Mouse (Mus musculus) gastrocnemius, postnatal 25 days (tissue): ENCODE results near the gene Ostf1. TPM values are rescaled to one million over a fixed set of nuclear protein-coding genes. Genes with fewer than 3 reads are reported as not detected.

Experiments used
- DNase-seq: peaks from one replicate; pipeline ENCODE4 v3.0.0; 2022
- long read RNA-seq, 2 experiments: library from polyadenylated mRNA; stranded (forward); transcript quantifications; one replicate each; pipeline ENCODE4 v2.0.0; 2021
- total RNA-seq, 2 experiments: library from RNA; stranded (reverse); gene quantifications; 1 replicate in 1 of 2; 2 replicates in 1 of 2; pipeline ENCODE4 v1.2.3; 2021

Gene Ostf1
- 10 to 100 TPM; 19.1 to 26.4 TPM for total RNA-seq
- long read RNA-seq, experiment 1, transcript Ostf1-201 (10 exons, 2,726 nt), result major isoform, 50 of 54 reads
- long read RNA-seq, experiment 1, partial matches to known transcripts, result 1 of 54 reads
- long read RNA-seq, experiment 1, other reads (novel, unspliced or antisense), result 3 of 54 reads
- long read RNA-seq, experiment 2, transcript Ostf1-201 (10 exons, 2,726 nt), result major isoform, 62 of 64 reads
- long read RNA-seq, experiment 2, partial matches to known transcripts, result 1 of 64 reads
- long read RNA-seq, experiment 2, other reads (novel, unspliced or antisense), result 1 of 64 reads

DNA sequence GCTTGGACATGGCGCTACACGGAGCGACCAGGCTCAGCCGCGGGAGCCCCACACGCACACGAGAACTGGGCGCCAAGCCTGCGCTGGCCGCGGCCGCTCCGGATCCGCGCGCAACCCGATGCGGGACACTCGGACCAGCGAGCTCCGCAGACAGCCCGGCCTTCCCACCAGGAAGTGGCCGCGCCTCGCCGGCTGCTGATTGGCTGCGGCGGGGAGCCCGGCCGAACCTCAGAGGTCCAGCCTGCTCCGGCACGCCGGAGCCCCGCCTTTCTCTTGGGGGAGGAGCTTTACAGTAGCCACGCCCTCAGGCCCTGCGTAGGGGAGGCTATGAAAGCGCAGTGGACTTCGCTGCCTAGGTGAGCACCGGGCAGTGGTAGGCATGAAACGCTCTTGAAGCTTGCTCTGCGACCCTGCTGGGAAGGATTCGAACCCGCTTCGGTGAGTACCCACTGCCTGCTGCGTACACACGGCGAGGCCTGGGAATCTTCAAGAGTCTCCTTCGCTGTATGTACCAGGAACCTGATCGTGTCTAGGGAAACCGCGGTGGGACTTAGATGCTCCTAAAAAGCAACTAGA is at the start of gene Ostf1, which contains the start of gene Nmrk1:
Gene Ostf1 (minus strand): TSS at position 180 of the 576 bp plus-strand sequence.
Gene Nmrk1 (plus strand): TSS at position 307 of the 576 bp plus-strand sequence.
- DNase-seq, result peak; percentile 97

DNA sequence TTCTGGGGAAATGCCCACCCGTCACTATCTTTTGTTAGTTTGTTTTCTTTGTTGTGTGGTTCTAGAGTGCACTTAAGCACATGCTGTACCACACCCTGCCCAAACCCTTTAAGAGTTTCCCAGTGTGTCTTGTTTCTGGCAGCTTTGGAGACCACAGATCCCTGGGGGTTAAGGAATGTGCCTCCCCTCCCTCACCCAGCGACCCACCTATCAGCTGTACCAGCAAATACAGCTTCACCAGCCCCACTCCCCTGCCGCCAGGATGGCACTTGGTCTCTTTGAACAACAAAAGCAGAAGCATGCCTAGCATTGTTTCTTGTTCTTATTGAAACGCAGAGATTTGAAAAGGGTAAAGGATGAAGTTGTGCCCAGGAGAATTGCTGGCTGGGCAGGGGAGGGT is 41.5 kb upstream of the Ostf1 start:
- DNase-seq, result no peak

DNA sequence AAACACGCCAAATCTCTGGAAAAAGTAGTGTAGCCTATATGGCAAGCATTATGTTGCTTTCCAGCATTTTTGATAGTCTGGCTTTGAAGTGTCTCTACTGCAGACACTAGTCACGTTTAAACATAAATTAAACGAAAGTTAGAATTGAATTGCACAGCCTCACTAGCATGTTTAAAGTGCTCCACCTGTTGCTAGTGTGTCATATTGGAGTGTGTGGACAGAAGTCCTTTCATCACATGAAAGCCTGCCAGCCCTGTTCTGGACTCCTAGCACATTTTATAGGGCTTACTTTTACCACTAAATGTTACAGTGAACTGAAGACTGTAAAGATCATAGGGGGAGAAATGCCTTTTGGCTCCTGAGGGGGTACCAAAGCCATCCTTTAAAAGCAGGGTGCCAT is 40.9 kb upstream of the Ostf1 start:
- no peak for DNase-seq

DNA sequence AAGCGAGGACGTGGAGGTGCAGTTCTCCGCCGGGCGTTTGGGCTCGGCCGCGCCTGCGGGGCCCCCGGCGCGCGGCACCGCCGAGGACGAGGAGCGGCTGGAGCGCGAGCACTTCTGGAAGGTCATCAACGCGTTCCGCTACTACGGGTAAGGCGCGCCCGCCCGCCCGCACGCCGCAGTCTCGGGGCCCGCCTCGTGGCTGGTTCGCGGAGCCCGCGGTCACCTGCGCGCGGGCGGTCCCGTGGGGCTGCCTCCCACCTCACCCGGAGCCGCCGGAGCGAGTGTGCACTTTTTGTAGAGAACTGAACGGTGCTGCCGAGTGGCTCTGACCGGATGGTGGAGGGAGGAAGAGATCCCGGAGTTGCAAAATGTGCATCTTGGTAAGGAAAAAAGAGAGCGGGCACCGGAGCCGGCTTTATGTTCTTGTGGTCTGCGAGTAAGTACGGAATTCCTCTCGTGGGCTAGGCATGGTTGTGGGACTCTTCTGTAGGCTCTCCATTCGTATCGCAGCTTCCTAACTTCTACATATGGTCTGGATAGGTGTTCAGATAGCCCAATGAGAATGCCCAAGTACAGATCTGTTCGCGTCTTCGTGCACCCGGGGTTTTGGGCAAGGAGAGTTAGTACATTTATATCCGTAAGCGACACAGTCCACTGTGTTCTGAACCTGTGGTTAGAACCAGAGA is 39.6 kb upstream of the Ostf1 start:
- DNase-seq, result peak; percentile 40

DNA sequence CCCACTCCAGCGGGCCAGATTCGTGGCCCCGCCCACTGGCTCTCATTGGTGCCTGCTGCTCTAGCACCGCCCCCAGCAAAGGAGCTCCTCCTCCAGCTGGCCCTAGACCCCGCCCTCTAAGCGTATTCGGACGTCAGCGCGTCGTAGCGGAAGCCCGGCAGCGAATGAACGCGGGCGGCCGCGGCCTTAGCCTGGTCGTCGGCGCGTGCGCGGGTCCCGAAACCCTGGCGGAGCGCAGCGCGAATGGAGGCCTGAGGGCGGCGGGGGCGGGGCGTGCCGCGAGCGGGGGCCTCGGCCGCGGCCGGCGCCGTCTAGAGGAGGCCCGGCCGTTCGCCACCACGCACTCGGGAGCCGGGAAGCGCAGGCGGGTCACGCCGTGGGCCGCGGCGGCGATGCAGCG is 39.0 kb upstream of the Ostf1 start, which contains the start of gene Carnmt1:
Gene Carnmt1 (plus strand): TSS at position 157 of the 400 bp plus-strand sequence.
- peak; percentile 99 for DNase-seq

DNA sequence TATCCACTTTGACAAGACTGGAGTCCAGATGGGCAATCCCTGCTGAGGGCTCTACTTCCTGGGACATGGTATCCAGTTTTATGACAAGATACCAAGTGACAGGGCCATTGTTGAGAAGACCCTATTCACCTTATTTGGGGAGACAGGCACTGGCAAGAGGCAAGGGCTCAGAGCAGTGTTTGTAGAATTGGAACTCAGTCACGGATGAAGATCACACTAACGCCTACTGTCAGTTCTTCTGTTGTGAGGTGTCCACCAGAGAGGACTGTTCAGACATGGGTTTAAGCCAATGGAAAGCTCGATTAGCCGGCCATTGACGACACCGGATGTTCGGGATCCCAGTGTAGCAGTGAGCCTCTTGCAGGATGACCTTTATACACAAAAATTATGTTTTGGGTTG is 37.9 kb upstream of the Ostf1 start:
- DNase-seq, result no peak

DNA sequence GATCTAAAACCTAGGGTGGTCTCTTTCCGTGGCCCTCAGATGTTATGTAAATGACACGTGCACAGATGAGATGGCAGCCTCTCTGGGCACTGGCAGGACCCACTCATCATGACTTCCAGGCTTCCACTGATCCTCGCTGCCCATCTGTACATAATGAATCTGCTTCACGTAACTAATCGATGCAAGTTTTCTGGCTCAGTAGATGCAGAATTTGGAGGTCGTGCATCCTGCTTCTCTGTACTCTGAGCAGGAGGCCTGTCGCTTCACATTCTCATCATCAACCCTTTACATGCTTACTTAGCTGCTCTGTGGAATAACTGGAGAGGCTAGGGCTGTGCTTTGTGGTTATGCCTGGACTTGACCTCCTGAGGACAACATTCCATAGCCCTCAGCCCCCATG is 35.3 kb upstream of the Ostf1 start:
- no peak for DNase-seq

DNA sequence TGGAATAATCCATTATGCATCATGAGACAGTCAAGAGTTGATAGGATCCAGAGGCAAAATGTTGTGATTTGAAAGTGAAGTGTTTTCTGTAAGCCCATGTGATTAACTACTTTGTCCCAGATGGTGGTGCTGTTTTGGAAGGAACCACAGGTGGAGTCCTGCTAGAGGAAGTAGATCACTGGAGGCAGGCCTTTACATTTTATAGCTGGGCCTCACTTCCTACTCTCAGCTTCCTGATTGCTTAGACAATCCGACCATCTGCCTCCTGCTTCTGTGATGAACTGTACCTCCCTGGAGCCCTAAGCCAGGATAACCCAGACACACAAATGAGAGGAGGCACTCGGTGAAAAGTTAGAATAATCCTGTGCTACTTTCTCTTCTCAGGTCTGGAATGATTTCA is 32.3 kb upstream of the Ostf1 start:
- DNase-seq, result no peak

DNA sequence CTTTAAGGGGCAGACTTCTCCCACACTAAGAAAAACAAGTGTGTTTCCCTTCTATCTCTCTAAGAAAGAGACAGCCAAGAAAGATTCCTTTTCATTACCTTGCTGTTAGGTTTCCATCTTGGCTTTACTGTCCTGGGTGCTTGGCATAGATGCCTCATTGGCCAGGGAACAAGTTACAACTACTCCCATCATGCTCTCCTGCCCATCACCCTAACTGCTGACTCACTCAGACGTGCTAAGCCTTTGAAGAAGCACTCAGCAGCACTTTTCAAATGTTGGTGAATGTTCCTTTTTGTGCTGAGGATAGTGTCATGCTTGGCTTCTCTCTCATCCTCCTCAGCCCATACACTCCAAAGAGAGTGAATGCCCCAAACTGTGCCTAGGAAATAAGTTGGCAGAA is 30.1 kb upstream of the Ostf1 start:
- peak; percentile 31 for DNase-seq

DNA sequence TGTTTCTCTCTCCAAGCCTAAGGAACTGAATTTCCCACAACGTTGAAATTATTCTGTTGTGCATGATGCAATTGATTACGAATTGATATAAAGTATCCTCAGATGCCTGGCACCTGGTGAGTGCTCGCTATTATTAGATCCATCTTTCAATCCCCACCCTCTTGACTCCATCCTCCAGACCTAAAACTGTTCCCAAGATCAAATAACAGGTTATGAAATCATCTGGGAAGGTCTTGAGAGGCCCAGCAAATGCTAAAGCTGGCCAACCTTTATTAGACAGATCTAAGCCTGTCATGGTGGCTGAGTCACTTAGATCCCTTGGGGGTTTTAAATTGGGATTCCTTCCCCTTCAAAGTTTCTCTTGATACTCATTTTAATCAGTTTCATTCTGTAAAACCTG is 28.8 kb upstream of the Ostf1 start:
- no peak for DNase-seq

DNA sequence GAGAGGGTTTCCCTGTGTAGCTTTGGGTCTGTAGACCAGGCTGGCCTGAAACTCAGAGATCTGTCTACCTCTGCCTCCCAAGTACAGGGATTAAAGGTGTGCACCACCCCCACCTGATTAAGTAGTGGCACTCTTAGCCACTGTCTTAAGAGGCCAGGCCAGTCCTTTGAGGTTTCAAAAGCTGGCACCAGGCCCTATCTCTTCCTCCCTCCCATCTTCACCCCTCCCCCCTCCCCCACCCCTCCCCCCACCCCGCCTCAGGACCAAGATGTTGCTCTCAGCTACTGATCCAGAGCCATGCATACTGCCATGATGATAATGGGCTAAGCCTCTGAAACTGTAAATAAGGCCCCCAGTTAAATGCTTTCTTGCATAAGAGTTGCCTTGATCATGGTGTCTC is 27.7 kb upstream of the Ostf1 start:
- no peak for DNase-seq

DNA sequence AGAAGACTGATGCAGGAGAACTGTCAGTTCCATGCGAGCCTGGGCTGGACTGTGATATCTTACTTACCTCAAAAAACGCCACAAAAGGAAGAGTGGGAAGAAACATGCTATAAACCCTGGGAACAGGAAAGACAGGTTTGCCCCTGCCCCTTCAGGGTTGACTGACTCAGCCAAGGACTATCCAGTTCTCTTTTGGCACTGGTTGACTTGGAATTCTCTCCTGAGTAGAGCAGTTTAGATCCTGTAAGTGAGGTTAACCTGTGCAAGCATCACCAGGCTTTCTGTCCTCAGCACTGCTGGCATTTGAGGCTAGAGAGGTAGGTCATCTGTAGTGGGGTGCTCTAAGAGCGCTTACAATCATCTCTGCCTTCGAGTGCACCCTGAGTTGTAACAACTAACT is 26.9 kb upstream of the Ostf1 start:
- no peak for DNase-seq

DNA sequence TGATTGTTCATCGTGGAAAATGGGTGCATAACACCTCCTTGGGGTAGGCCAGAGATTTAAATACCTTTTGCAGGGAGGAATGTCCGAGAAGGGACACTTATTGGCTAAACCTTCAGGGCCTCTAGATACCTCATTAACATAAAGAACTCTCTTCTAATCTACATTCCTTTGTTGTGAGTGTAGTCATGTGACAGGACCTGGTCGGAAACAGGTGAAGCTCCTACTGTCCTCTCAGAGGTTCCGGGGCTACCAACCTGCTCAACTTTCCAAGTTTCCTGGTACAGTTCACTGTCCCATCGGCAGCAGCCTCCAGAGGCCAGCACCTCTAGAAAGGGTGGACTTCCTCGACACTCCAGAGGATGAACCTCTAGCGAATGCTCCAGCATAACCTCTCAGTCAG is 24.4 kb upstream of the Ostf1 start:
- DNase-seq, result no peak

DNA sequence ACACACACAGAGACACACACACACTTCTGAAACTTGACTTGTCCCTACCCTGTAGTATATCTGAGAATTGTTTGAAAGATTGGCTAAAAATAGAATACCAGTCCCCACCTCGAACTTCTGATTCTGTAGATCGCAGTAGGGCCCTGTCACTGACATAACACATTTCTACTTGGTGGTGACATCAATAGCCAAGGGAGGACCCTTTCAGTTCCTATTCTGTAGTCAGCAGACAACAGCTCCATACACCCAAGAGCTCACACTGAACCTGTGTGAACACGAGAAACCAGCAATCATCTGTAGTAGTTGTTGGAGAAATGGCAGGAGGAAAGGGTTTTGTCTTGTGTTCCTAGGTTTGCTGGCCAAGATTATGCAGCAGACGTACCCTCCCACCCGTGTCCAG is 23.4 kb upstream of the Ostf1 start:
- DNase-seq, result no peak

DNA sequence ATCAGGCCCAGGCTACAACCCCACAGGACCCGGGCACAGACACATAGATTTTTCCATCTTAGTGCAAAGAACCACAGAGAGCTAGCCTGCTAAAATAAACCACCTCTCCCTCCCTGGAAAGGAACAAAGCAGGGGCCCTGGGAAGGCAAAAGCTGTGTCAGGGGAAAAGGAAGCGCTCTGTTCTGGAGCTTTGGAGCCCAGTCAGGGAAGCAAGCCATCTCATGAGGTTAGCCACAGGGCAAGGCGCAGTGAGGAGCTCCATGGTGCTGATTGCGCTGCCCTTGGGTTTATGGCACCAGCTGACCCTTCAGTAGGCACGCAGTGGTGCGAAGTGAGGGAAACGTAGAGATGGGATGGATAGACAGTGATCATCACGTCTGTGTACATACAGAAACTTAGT is 22.7 kb upstream of the Ostf1 start:
- DNase-seq, result peak; percentile 71

DNA sequence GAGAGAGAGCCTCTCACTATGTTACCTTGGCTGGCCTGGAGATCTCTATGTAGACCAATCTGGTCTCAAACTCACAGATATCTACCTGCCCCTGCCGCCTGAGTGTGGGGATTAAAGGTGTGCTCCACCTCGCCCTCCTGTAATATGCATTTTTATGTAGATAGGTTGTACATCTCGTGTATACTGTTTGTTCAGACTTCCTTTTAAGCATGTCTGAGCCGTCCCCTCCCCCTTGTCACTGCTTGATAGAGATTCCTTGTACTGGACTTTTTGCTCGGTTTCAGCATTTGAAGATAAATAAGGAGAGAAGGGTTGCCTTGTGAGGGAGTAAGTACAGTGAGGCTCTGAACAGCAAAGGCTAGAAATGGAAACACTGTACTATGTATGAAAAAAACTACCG is 21.4 kb upstream of the Ostf1 start:
- DNase-seq, result no peak

DNA sequence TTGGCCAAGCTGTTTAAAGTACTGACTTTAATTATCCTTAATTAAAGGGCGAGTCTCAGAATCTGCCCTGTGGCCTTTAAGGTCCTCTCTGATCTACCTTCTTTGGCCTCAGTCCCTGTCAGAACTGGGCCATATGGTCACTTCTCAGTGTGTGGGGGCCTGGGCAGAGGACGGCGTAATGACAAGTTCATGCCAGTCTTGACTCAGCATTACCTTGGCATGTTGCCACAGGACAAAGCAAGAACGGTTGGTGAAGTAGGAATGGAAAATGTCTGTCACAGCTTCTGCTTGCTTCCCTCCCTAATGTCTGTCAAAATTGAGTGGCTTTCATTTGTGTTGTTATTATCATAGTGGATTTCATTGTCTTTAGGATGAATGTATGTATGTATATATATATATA is 21.0 kb upstream of the Ostf1 start:
- no peak for DNase-seq

DNA sequence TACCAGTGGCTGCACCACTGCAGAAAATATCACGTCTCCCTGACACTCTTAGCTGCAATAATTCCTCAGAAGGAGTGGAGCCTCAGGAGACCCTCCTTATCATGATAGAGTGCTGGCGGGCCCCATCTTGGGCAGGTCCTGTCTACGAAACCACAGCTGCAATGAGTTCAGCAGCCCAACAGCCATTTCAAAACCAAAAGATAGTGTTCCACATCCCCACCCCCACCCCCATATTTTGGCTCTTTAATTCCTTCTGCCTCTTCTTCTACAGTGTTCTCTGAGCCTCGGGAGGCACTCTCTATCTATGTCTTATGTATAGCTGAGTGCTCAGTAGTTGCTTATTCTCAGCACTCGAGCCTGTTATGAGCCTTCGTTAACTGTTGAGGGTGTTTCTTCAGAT is 18.9 kb upstream of the Ostf1 start:
- no peak for DNase-seq

DNA sequence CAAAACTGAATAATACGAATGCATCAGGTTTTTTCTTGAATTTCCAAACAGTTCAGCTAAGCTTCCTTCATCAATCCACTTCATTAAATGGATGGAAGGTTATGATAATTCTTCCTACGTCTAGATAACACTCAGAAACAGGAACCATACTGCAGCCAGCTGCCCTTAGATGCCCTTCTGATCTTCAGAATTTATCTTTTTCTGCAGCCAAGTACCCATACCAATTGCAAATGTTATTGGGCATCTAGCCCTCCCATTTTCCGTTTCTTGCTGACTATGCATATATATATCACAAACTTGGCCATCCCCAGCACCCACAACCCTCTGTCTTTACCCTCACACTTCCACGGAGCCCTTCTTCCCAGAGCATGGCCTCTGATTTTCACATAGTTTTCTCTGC is 18.3 kb upstream of the Ostf1 start:
- DNase-seq, result no peak

DNA sequence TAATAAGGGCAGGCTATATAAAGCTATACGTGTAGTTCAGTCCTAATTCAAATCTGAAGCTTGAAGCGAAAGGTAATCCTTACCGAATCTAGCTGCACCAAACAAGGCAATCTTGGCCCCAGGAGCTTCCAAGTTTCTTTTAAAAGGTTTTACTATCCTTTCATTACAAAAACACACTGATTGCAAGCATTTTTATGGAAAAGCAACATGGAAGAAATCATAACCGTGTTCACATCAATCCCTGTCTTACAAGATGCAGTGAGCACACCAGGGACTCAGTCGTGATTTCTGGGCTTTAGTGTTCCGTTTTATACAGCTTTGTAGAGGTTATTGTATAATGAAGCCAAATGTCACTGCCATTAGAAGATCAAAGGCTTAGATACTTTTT is 16.9 kb upstream of the Ostf1 start:
- DNase-seq, result no peak

DNA sequence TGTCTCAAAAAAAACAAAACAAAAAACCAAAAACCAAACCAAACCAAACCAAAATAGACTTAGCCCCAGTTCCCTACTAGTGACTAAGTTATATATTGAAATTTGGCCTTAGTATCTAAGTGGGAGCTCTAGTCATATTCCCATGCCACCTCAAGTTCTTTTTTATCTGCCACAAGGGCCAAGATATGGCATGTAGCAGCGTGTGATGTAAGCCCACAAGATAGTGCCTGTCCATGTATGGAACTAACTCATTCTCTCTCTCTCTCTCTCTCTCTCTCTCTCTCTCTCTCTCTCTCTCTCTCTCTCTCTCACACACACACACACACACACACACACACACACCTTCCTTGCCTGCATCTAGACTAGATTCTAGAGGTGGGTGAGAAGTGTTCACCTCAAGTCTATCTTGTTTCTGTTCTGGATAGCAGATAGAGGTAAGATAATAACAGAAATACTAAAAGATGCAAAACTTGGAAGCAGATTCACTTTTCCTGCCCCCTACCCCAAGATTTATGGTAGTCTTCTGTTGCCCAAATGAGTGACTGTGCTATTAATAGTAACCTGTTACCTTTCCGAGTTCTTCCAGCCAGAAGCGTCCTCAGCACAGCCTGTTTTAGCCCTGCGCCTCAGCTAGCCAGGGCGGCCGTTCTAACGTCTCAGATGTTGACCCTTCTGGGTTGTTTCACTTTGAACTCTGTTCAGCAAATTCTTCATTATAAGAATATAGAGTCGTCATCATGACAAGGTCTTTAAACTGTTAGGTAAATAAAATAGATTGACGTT is 16.3 kb upstream of the Ostf1 start:
- DNase-seq, result peak; percentile 54

DNA sequence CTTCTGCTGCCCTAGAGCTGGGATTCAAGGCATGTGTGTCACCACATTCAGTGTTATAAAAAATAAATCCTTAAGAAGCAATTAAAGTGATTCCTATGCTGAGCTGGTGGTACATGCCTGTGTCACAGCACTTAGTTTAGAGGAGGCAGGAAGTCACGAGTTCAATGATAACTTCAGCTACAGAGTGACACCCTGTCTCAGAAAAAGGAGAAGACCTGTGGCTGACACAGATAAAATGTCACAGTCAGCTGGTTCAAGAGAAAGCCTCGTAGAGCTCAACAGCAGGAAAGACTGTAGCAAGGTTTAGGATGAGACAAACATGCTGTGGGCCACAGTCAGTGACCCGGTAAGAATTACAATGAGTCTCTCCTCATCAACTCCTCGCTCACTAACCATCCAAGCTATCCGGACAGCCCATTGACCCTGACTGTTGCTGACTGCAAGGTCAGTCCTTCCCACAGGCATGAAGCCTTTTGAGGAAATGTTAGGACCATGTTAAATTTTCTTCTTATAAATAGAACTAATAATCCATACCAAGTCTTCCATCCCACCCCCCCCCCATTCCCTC is 15.3 kb upstream of the Ostf1 start:
- DNase-seq, result no peak

DNA sequence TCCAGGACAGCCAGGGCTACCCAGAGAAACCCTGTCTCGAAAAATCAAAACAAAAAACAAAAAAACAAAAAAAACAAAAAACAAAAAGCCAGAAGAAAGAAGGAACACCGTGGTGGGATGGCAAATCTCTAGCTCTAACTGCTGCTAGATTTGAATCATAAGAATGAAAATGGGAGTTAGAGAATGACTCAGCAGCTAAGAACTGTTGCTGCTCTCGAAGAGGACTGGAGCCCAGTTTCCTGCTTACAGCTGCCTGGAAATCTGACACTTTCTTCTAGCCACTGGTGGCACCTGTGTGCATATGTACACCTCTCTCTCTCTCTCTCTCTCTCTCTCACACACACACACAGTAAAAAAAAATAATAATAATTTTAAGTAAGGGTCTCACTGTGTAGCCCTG is 14.8 kb upstream of the Ostf1 start:
- DNase-seq, result no peak
